Mouse (Mus musculus) NIH3T3 (cell line): Measurements from ENCODE around the gene Comtd1.
A peak's percentile ranks its signal among the peaks of the same experiment; 100 is the strongest.

Experiments
- DNase-seq: peaks from one replicate; pipeline ENCODE4 v3.0.0-alpha.2; 2012; ENCODE audit warnings: low read depth

Comtd1 gene

DNA sequence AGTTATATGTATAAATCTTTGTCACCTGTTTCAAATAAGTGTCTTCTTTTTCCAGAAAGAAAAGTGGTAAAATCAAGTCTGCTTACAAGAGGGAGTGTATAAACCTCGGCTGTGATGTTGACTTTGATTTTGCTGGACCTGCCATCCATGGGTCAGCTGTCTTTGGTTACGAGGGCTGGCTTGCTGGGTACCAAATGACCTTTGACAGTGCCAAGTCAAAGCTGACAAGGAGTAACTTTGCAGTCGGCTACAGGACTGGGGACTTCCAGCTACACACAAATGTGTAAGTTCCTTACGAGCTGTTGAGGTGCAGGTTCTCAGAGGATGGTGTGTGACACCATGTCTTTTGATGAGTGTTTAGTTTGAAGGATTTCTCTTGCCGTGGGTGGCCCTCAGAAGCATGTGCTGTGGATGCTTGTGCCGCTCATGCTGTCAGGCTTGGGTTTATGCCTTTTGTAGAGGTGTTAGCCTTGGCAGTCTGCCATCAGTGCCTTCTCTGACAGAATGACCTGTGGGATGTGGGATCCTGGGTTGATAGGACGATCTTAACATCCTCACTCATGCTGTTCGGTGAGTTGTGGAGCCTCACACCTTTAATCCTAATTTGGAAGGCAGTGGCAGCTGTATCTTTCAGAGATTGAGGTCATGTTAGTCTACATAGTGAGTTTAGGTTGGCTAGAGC, 10.3 kb downstream of the Comtd1 start:
- DNase-seq: no peak

DNA sequence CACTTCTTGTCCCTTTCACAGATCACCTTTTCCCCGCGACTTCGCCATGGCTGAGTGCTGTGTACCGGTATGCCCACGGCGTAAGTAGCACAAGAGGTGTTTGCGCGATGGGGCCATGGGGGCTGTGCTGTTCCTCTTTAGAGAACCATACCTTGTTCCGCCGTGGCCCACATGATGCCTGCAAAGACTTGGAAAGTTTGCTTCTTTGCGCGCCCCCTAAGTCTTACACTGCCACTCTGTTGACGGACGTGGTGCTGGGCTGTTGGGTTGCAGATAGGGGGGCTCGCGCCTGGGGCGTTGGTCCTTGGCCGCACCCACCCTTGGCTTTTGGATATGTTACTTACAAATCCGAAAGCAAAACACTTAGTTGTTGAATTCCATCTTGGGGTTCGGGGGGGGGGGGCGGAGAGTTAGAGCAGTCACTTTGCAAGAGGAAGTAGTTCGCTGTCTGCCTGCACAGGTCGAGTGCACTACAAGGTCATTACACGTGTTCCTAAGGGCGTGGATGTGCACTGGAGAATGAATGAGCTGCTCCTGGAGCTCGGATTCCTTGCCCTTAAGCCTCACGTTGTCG, 16.9 kb downstream of the Comtd1 start:
- no peak for DNase-seq

DNA sequence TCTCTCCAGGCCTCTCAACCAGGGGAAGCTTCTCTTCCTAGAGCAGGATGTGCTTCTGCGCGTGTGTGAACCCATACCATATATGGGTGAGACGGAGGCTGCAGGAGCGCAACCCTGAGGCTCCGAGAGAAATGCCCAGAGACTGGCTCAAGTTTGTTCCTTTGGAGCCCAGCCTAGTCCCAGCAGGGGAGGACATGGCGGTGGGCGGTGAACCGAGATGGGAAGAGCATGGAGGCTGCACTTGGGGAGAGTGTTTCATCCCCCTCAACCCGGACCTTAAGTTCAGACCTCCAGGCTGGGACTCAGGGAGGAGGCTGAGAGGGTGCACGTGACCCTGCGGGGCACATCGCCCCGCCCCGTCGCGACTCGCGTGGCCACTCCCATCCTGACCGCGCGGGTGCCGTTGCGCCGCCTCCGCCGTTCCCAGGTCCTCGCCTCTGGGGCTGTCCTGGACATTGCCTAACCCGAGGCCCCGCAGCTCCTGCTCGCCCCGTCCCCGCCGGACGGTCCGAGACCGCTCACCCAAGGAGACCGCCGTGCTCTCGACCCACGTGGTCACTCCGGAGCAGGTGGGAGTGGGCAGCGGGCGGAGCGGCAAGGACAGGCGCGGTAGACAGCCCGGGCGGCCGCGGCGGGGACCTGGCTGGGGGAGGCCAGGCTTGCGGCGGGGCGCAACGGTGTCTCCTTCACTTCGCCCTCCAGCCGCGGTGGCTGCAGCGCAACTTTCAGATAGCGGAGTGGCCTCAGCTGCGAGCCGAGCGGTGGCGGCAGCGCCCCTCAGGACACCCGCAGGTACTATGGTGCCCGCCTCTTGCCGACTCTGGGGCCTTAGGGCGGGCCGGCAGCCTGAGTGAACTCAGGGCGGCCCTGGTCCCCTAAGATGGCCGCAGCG, 17.7 kb downstream of the Comtd1 start:
- peak; percentile 97 for DNase-seq

DNA sequence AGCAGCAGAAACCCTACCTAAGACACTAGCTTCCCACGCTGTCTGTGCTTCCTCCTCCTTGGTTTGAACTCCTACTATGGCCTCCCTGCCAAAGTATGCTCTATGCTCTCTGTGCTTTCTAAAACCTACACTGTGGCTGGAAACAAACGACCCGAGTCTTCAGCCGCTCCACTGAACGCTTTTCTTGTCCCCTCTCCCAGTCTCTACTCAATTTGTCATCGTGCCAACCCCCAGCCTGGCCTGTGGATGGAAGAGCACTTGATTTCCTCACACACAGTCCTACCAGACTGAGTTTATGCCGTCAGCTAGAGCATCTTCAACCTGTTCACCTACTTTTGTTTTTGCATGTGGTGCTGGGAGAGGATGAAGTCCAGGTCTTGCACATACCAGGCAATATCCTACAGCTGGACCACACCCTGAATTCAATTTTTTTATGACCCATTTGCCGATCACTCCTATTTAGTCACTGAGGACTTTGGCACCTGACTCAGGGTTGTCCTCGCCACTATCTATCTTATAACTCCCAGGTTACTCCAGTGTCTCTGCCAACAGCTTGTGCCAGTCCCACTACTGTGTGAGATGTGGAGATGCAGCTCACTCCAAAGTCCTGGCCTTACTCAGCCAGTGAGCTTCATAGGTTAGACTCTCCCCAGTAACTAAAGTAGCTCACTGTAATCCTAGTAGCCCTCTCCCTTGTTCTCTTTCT, 22.8 kb downstream of the Comtd1 start:
- DNase-seq: no peak

DNA sequence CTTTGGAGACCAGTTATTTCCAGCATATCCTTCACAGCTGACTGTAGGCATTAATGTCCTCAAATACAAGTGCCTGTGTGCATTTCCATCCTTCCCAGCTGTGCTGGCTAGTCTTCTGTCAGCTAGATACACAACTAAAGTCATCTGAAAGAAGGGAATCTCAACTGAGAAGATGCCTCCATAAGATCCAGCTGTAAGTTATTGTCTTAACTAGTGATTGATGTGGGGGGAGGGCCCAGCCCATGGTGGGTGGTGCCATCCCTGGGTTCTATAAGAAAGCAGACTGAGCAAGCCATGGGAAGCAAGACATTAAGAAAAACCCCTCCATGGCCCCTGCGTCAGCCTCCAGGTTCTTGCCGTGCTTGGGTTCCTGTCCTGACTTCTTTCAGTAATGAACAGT, 23.8 kb downstream of the Comtd1 start, which contains the start of gene Vdac2:
Gene Vdac2 (plus strand): TSS at position 301 of the 400 bp plus-strand sequence.
- DNase-seq: no peak

- DNase-seq: peak; percentile 36
Observed at GRCm38 (mm10) chr14:21823897-21824296, 24.9 kb downstream of the Comtd1 start.

- peak; percentile 75 for DNase-seq
Observed at GRCm38 (mm10) chr14:21822795-21823374, 25.9 kb downstream of the Comtd1 start.

DNA sequence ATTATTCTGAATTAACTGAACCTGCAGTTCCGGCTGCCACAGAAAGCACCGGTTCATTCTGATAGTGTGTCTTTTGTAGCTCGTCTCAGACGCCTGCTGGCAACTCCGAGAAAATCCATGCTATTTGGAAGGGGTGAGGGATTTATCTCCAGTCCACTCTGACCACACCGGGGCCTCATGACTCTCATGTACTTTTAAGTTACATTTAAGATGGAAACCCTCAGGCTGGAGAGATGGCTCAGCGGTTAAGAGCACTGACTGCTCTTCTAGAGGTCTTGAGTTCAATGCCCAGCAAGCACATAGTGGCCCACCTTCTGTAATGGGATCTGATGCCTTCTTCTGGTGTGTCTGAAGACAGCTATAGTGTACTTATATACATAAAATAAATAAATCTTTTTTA, 26.5 kb downstream of the Comtd1 start:
- peak; percentile 8 for DNase-seq

DNA sequence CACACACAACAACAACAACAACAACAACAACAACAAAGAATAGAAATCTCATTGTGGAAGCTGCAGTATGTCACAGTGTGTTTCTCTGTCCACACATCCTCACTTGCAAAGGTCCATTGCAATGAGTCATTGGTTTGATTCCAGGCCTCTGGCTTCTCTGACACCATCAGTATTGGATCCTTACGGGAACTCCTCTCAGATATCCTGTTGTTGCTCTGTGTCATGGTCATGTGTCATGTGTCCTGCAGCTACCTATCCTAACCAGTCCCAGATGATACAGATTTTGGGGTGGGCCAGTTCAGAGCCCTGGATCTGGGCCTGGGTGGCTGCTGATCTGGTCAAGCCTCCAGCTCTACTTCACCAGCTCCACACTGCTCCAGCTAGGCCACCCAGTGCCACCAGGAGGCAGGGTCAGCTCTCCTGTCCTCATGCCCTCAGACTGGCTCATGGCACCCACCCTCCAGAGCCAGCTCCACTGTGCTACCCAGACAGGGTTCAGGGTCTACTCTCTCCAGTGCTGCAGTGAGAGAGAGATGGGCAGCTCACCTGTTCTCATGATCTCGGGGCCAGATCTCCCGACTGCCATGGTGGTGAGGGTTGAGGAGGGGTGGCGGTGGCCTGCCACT, 27.8 kb downstream of the Comtd1 start:
- peak; percentile 82 for DNase-seq

- no peak for DNase-seq
Observed at GRCm38 (mm10) chr14:21817453-21817852, 31.3 kb downstream of the Comtd1 start.

DNA sequence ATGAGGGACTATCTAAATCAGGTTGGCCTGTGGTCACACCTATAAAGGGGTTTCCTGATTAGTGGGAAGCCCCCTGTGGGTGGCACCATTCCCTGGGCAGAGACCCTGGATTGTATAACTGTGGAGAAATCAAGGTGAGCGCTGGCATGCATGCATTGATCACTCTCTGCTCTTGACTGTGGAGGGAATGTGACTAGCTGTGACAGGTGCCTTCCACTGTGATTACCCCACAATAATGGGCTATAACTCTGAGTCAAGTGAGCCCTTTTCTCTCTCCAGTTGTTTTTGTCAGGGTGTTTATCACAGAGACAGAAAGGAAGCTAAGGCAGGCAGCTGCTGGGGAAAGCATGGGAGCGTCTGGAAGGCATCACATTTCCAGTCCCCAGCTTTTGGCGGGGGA, 32.5 kb downstream of the Comtd1 start:
- DNase-seq: no peak

- DNase-seq: no peak
Observed at GRCm38 (mm10) chr14:21814606-21815005, 34.2 kb downstream of the Comtd1 start.

DNA sequence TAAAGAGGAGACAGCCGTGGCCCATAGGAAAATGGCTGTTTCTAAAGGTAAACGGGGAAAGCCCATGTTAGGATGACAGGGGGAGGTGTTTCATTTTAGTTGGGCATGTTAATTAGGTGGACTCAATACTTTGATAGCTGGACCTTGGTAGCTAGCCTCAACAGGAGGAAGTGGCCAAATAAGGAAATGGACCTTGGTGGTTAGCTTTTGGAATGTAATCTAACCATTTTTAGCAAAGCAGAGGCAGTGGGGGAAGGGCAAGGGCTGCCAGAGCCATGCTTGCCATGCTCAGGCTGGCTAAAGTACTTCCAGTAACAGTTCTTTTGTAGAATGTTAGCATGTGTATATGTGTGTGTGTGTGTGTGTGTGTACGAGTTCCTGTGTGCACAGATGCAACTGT, 34.9 kb downstream of the Comtd1 start:
- peak; percentile 43 for DNase-seq

- DNase-seq: no peak
Observed at GRCm38 (mm10) chr14:21813216-21813615, 35.6 kb downstream of the Comtd1 start.

DNA sequence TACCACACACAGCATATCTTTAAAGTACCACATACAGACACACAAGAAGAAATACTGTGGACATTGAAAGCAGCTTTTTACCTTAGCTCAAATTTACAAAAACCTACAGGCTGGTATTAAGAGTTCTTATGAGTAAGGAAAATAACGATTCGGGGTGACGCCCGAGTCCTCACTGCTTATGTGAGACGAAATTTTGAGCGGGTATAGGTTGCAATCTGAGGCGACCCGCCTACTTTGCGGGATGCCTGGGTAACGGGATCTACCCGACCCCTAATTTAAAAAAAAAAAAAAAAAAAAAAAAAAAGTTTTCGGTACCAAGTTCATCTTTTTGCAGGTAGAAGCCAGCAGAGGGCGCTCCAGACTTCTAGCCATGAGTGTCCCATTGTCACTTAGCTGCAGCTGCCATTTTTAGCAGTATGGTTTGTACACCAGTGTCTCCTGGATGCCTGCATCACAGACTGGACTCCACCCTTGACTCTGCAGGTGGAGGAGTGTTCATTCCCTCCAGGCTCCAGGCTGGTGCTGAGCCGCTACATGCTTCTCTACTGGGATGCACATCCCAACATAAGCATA, 36.1 kb downstream of the Comtd1 start:
- DNase-seq: peak; percentile 74

GRCm38 (mm10) chr14:21811744-21812393, 36.9 kb downstream of the Comtd1 start:
- DNase-seq: no peak

DNA sequence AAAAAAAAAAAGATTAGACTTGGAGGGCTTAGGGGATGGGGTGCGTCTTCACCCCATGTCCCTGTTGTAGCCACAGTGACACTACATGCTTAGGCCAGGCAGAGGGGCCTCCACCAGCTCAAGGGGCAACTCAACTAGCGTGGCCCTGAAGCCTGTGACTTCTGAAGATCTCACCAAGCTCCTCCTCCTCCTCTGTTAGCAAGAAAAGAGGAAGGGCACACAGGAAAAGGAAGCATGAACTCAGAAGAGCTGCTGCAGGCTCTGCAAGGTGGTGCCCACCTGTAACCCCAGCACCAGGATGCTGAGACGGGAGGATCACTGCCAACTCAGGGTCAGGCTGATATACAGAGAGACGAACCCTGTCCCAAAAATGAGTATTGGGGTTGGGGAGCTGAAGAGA, 37.5 kb downstream of the Comtd1 start:
- DNase-seq: no peak

DNA sequence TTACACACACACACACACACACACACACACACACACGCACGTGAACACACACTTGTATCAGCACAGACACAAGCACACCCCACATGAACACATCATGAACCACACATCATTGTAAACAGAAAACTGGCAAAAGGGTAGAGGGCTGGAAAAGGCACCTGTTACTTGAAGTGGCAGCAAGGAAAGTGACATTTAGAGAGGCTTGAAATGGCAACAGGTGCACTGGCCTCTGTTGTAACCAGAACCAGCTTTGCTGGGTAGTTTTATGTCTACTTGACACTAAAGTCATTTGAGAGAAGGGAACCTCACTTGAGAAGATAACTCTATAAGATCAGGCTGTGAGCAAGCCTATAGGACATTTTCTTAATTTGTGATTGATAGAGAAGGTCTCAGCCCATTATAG, 39.4 kb downstream of the Comtd1 start:
- no peak for DNase-seq

GRCm38 (mm10) chr14:21808208-21808922, 40.4 kb downstream of the Comtd1 start:
- DNase-seq: peak; percentile 40

DNA sequence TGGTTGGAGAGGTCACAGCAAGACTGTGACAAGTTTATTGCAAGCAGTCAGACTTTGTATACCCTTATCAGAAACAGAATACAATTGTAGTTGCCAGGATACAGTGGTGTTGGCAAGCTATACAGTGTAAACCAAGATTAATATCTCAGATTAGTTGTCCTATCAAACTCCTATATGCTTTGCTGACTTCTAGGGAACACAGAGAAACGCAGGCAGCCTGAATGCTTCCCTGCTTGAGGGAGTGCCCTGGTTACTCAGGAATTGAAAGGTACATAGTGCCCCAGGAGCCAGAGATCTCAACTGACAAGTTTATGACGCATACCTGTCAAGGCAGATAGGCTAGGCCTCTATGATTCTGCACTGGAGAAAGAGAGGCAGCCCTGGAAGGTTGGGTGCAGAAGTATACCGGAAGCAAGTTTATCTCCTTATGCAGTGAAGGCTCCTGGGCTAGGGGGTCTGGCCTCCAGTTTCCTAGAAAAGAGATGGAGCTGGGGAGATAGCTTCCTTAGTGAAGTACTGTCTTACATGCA, 42.1 kb downstream of the Comtd1 start:
- DNase-seq: no peak
